Mouse (Mus musculus): Measurements from ENCODE around the gene Stat5b.
A peak's percentile ranks its signal among the peaks of the same experiment; 100 is the strongest.

The Stat5b gene

GRCm38 (mm10) chr11:100865618-100866017, 15.1 kb upstream of the Stat5b start:
- DNase-seq = no peak

GRCm38 (mm10) chr11:100863141-100863540, 12.6 kb upstream of the Stat5b start:
- no peak for DNase-seq

GRCm38 (mm10) chr11:100861836-100862235, 11.3 kb upstream of the Stat5b start:
- no peak for DNase-seq

GRCm38 (mm10) chr11:100861335-100861734, 10.8 kb upstream of the Stat5b start:
- DNase-seq = no peak

GRCm38 (mm10) chr11:100860198-100861048, 9.9 kb upstream of the Stat5b start:
- peak; percentile 94 for DNase-seq

GRCm38 (mm10) chr11:100859579-100860075, 9.1 kb upstream of the Stat5b start:
- DNase-seq = no peak

GRCm38 (mm10) chr11:100858935-100859578, 8.5 kb upstream of the Stat5b start, which contains the start of gene Stat5a:
TSS of gene Stat5a (plus strand) at chr11:100859351.
- peak; percentile 71 for DNase-seq

GRCm38 (mm10) chr11:100857960-100858359, 7.4 kb upstream of the Stat5b start:
- DNase-seq = no peak

GRCm38 (mm10) chr11:100855178-100855577, 4.7 kb upstream of the Stat5b start:
- no peak for DNase-seq

GRCm38 (mm10) chr11:100854268-100854667, 3.7 kb upstream of the Stat5b start:
- DNase-seq = no peak

GRCm38 (mm10) chr11:100853018-100853417, 2.5 kb upstream of the Stat5b start:
- no peak for DNase-seq

- no peak for DNase-seq
Observed at GRCm38 (mm10) chr11:100852088-100852487, 1.6 kb upstream of the Stat5b start.

GRCm38 (mm10) chr11:100850778-100851528, 429 bp upstream of the Stat5b start:
- DNase-seq = peak; percentile 77

- no peak for DNase-seq
Observed at GRCm38 (mm10) chr11:100849456-100850037, 977 bp downstream of the Stat5b start.

GRCm38 (mm10) chr11:100848789-100849379, 1.6 kb downstream of the Stat5b start:
- DNase-seq = no peak

- no peak for DNase-seq
Observed at GRCm38 (mm10) chr11:100848080-100848479, 2.4 kb downstream of the Stat5b start.

- DNase-seq = no peak
Observed at GRCm38 (mm10) chr11:100847572-100847971, 3.0 kb downstream of the Stat5b start.

GRCm38 (mm10) chr11:100845793-100846192, 4.7 kb downstream of the Stat5b start:
- no peak for DNase-seq

- no peak for DNase-seq
Observed at GRCm38 (mm10) chr11:100844121-100844520, 6.4 kb downstream of the Stat5b start.

- DNase-seq = no peak
Observed at GRCm38 (mm10) chr11:100843070-100843669, 7.4 kb downstream of the Stat5b start.

GRCm38 (mm10) chr11:100842025-100842424, 8.5 kb downstream of the Stat5b start:
- DNase-seq = no peak

GRCm38 (mm10) chr11:100840866-100841265, 9.7 kb downstream of the Stat5b start:
- DNase-seq = peak; percentile 67
